12 mouse cellular contexts compared by ENCODE assay signal in genomic region chr4:124332416-124332815, GRCm38 (mm10).
"Had no signal": no experiment of that assay in that cellular context is flagged by ENCODE, and none has a peak within 500 bp of the region (broad histone marks: within the 10 kb centered on the region; RNA-seq: fewer than 3 reads in every experiment).

No protein-coding gene starts in this region.

- H3K4me3 ChIP-seq: kidney, embryonic 15.5 days; left cerebral cortex, adult 2 months; liver, embryonic 13.5 days had no signal

- DNase-seq: kidney, adult 8-10 months; kidney, postnatal 14 days; kidney, postnatal 4 days; lung, adult 2 months; lung, postnatal 14 days; lung, postnatal 4 days; midbrain, embryonic 14.5 days; thymus, adult 18-20 months; thymus, postnatal 36 days had no signal

- H3K4me1 ChIP-seq: kidney, embryonic 15.5 days; liver, embryonic 13.5 days had no signal

- H3K27ac ChIP-seq: kidney, embryonic 15.5 days; left cerebral cortex, adult 2 months; liver, embryonic 13.5 days had no signal

- H3K36me3 ChIP-seq: kidney, embryonic 15.5 days; liver, embryonic 13.5 days had no signal

- H3K9me3 ChIP-seq: liver, embryonic 13.5 days had no signal

- H3K27me3 ChIP-seq: liver, embryonic 13.5 days had no signal
